Mouse (Mus musculus): Measurements from ENCODE around the gene Rnf123. TPM values are rescaled to one million over a fixed set of nuclear protein-coding genes. Genes with fewer than 3 reads are reported as not detected.

Gene Rnf123
- polyA plus RNA-seq, 1 experiment from 2014 or later = 20.3 TPM

DNA sequence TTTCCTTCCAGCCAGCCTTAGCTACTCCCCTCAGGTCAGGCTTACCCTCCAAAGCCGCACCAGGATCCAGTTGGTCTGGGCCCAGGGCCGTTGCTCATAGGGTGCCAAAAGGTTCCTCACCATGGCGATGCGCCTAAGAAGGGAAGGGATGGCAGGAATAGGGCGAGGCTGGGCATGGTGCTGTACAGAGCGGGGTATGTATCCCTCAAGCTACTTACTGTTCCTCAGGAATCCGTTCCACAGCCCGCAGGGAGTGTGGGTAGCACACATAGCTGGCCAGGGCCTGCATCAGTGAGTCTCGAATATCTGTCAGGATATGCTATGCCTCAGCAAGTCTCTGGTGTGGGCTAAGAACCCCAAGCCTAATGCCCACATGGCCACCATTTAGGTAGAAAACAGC, 24.9 kb downstream of the Rnf123 start:
- H3K4me2 ChIP-seq (ENCODE audit: low read depth, low read length) = no peak overlapping the region
- 92% methylated on average over 9 of the region's 9 CpGs for WGBS
- no peaks in the 10 kb centered on the region for H3K27me3 ChIP-seq (replicated peaks; ENCODE audit: control insufficient read depth, insufficient read depth, low read length)
- H3K4me1 ChIP-seq (ENCODE audit: control insufficient read depth, insufficient read depth, low read length) = peaks cover 8% of the 10 kb centered on the region
- no peaks in the 10 kb centered on the region for H3K9me3 ChIP-seq (ENCODE audit: control insufficient read depth, low read length)
- ATAC-seq = no peak
- H3K4me3 ChIP-seq (ENCODE audit: low read length) = no peak overlapping the region
- H3K27ac ChIP-seq (ENCODE audit: low read length) = no peak overlapping the region
- no peak overlapping the region for H3K9ac ChIP-seq (ENCODE audit: low read depth, low read length)
- H3K36me3 ChIP-seq (ENCODE audit: control insufficient read depth, insufficient read depth, low read length) = peaks cover 16% of the 10 kb centered on the region

DNA sequence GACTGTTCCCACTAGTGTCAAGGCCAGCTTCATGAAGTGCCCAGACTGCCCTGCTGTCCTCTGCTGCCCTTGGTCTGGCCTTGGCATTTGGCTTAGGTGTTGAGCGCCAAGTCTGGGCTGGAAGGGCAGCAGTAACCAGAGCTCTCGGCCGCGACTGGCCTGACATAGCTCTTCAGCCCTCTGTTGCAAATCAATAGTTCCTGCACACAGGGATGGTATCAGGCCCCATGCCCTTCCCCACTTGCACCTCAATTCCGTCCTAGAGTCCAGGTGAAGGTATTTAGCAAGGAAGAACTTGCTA, 25.9 kb downstream of the Rnf123 start:
- ATAC-seq = no peak
- H3K4me3 ChIP-seq (ENCODE audit: low read length) = no peak overlapping the region
- H3K9ac ChIP-seq (ENCODE audit: low read depth, low read length) = no peak overlapping the region
- no peaks in the 10 kb centered on the region for H3K27me3 ChIP-seq (replicated peaks; ENCODE audit: control insufficient read depth, insufficient read depth, low read length)
- H3K4me1 ChIP-seq (ENCODE audit: control insufficient read depth, insufficient read depth, low read length) = peaks cover 16% of the 10 kb centered on the region
- WGBS = 94% methylated on average over 5 of the region's 5 CpGs
- peaks cover 16% of the 10 kb centered on the region for H3K36me3 ChIP-seq (ENCODE audit: control insufficient read depth, insufficient read depth, low read length)
- H3K27ac ChIP-seq (ENCODE audit: low read length) = no peak overlapping the region
- H3K4me2 ChIP-seq (ENCODE audit: low read depth, low read length) = no peak overlapping the region
- no peaks in the 10 kb centered on the region for H3K9me3 ChIP-seq (ENCODE audit: control insufficient read depth, low read length)

DNA sequence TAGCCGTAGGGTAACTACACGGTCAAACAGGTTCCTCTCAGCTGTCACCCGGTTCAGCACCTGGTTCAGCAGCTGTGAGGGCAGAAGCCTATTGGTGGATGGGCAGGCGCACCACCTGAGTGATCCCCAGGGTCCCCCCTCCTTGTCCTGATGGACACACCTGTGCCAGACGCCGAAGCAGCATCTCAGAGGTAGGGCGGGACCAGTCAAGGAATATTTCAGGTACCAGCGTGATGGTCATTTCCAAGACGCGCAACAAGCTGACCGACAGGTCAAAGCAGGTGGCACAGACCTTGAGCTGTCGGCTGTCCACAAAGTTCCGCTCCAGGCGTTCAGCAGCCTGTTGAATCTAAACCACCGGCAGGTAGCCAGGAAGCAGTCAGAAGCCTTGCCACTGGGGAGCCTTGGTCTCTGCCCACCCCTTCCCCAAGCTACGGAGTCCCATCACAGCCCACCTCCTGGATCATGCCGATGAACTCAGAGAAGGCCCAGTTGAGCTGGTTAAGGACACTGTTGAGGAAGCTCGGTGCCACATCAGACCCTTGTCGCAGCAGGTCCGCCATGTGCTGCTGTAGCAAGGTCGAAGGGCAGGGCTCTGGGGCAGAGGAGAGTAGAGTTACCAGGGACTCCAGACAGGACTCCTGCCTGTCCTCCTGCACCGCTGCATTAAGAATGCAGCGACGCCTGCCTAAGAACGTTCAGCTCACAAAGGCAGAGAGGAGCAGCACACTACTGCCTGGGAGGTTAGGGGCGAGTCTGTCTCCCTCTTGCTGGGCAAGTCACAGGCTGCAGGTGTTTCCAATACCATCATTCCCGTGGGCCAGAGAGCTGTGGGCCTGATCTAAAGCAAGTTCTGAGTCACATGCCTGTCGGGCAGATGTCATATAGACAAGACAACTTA, 26.5 kb downstream of the Rnf123 start:
- Histone ChIP-seq H3K9ac (ENCODE audit: low read depth, low read length) (no peak overlapping the region), H3K27me3 (replicated peaks; ENCODE audit: control insufficient read depth, insufficient read depth, low read length) (no peaks in the 10 kb centered on the region), H3K36me3 (ENCODE audit: control insufficient read depth, insufficient read depth, low read length) (peaks cover 20% of the 10 kb centered on the region), H3K4me3 (ENCODE audit: low read length) (no peak overlapping the region), H3K9me3 (ENCODE audit: control insufficient read depth, low read length) (no peaks in the 10 kb centered on the region), H3K4me2 (ENCODE audit: low read depth, low read length) (no peak overlapping the region), H3K27ac (ENCODE audit: low read length) (no peak overlapping the region), H3K4me1 (ENCODE audit: control insufficient read depth, insufficient read depth, low read length) (peaks cover 19% of the 10 kb centered on the region)
- WGBS = 81% methylated on average over 28 of the region's 28 CpGs
- ATAC-seq = no peak

DNA sequence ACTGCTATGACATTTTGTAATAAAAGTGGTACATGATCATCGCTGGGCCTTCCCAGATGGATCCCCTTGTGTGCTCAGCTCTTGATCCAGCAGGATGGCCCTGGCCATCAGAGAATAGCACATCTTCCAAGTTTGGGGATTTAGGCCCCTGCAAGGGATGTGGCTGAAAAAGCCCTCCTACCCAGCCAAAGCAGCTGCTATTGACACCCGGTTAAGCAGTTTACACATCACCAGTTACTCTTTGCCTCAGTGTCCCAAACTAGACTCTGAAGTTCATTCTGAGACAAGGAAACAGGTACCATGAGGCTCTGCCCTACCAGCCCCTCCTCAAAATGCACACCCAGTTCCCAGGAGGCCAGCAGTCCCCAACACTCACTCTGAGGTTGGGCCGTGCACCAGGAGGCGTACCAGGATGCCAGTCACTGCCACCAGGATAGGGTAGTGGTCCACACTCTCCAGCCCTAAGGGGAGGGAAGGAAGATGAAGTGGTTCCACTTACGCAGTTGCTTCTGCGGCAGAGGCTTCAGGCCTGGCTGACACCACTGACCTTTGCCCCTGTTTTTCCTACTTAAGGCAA, 27.4 kb downstream of the Rnf123 start:
- no peak overlapping the region for H3K4me3 ChIP-seq (ENCODE audit: low read length)
- H3K27ac ChIP-seq (ENCODE audit: low read length) = no peak overlapping the region
- no peak for ATAC-seq
- no peak overlapping the region for H3K9ac ChIP-seq (ENCODE audit: low read depth, low read length)
- no peaks in the 10 kb centered on the region for H3K27me3 ChIP-seq (replicated peaks; ENCODE audit: control insufficient read depth, insufficient read depth, low read length)
- no peaks in the 10 kb centered on the region for H3K9me3 ChIP-seq (ENCODE audit: control insufficient read depth, low read length)
- H3K4me1 ChIP-seq (ENCODE audit: control insufficient read depth, insufficient read depth, low read length) = peaks cover 23% of the 10 kb centered on the region
- peaks cover 28% of the 10 kb centered on the region for H3K36me3 ChIP-seq (ENCODE audit: control insufficient read depth, insufficient read depth, low read length)
- 85% methylated on average over 6 of the region's 6 CpGs for WGBS
- no peak overlapping the region for H3K4me2 ChIP-seq (ENCODE audit: low read depth, low read length)

GRCm38 (mm10) chr9:108055061-108055460, 28.1 kb downstream of the Rnf123 start:
- Histone ChIP-seq H3K9me3 (ENCODE audit: control insufficient read depth, low read length) (no peaks in the 10 kb centered on the region), H3K9ac (ENCODE audit: low read depth, low read length) (no peak overlapping the region), H3K4me3 (ENCODE audit: low read length) (no peak overlapping the region), H3K27ac (ENCODE audit: low read length) (no peak overlapping the region), H3K4me2 (ENCODE audit: low read depth, low read length) (no peak overlapping the region), H3K27me3 (replicated peaks; ENCODE audit: control insufficient read depth, insufficient read depth, low read length) (no peaks in the 10 kb centered on the region), H3K36me3 (ENCODE audit: control insufficient read depth, insufficient read depth, low read length) (peaks cover 34% of the 10 kb centered on the region), H3K4me1 (ENCODE audit: control insufficient read depth, insufficient read depth, low read length) (peaks cover 28% of the 10 kb centered on the region)
- ATAC-seq = no peak
- 77% methylated on average over 1 of the region's 1 CpGs for WGBS

DNA sequence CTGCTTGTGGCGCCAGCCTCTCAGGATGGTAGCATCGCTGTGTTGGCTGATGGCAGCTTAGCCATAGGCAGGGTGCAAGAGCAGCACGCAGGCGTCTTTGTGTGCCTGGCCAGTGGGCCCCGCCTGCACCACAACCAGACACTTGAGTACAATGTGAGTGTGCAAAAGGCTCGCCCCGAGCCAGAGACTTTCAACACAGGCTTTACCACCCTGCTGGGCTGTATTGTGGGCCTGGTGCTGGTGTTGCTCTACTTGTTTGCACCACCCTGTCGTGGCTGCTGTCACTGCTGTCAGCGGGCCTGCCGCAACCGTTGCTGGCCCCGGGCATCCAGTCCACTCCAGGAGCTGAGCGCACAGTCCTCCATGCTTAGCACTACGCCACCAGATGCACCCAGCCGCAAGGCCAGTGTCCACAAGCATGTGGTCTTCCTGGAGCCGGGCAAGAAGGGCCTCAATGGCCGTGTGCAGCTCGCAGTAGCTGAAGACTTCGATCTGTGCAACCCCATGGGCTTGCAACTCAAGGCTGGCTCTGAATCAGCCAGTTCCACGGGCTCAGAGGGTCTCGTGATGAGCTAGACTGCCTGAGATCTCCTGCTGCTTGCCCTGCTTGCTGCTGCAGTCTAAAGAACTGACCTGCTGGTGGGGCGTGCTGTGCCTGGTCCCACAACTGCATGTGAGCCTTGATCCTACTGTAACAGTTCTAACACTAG, 28.7 kb downstream of the Rnf123 start:
- Histone ChIP-seq H3K4me1 (ENCODE audit: control insufficient read depth, insufficient read depth, low read length) (peaks cover 31% of the 10 kb centered on the region), H3K27ac (ENCODE audit: low read length) (peak overlapping the region; percentile 16; the same call in 1 of the 2 replicates), H3K9ac (ENCODE audit: low read depth, low read length) (peak overlapping the region; percentile 31; the same call in 1 of the 2 replicates), H3K27me3 (replicated peaks; ENCODE audit: control insufficient read depth, insufficient read depth, low read length) (no peaks in the 10 kb centered on the region), H3K9me3 (ENCODE audit: control insufficient read depth, low read length) (no peaks in the 10 kb centered on the region), H3K4me2 (ENCODE audit: low read depth, low read length) (no peak overlapping the region), H3K4me3 (ENCODE audit: low read length) (no peak overlapping the region), H3K36me3 (ENCODE audit: control insufficient read depth, insufficient read depth, low read length) (peaks cover 34% of the 10 kb centered on the region)
- no peak for ATAC-seq
- 89% methylated on average over 22 of the region's 22 CpGs for WGBS

- Histone ChIP-seq H3K4me3 (ENCODE audit: low read length) (no peak overlapping the region), H3K27ac (ENCODE audit: low read length) (peak overlapping the region; percentile 70), H3K27me3 (replicated peaks; ENCODE audit: control insufficient read depth, insufficient read depth, low read length) (no peaks in the 10 kb centered on the region), H3K36me3 (ENCODE audit: control insufficient read depth, insufficient read depth, low read length) (peaks cover 28% of the 10 kb centered on the region), H3K9me3 (ENCODE audit: control insufficient read depth, low read length) (no peaks in the 10 kb centered on the region), H3K4me2 (ENCODE audit: low read depth, low read length) (no peak overlapping the region), H3K9ac (ENCODE audit: low read depth, low read length) (peak overlapping the region; percentile 63), H3K4me1 (ENCODE audit: control insufficient read depth, insufficient read depth, low read length) (peaks cover 31% of the 10 kb centered on the region)
- WGBS = 83% methylated on average over 15 of the region's 15 CpGs
- ATAC-seq = no peak
These were observed 29.4 kb downstream of the Rnf123 start for GRCm38 (mm10) chr9:108053665-108054225.

DNA sequence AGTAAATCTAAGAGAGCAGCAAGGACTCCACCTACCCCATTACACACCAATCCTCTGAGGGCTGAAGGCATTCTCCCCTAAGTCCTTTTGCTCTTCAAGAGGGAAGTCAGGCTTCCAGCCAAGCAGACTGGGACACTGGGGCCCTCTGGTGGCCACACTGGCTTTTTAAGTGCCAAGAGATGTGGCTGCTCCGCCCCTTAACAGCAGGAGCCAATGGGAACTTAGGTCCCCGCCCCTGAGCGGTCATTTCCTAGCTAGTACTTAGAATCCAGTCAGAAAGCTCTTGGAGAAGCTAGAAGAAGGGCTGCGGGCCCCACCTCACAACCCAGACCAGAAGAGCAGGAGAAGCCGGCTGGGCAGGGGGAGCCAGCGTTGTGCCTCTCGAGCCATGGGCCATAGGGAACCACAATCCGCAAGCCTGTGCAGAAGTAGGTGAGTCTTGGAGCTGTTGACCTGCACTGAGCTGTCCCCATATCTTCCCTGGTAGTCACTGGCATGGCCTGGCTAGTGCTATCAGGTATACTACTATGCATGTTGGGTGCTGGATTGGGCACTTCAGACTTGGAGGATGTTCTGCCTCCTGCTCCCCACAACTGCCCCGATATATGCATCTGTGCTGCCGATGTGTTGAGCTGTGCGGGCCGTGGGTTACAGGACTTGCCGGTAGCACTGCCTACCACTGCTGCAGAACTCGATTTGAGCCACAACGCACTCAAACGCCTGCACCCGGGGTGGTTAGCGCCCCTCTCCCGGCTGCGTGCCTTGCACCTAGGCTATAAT, 30.1 kb downstream of the Rnf123 start, which contains the start of gene Amigo3:
Amigo3 (plus strand) TSS at position 275 of the 780 bp plus-strand sequence.
- H3K9ac ChIP-seq (ENCODE audit: low read depth, low read length) = peak within 1 kb of the TSS; percentile 82
- H3K36me3 ChIP-seq (ENCODE audit: control insufficient read depth, insufficient read depth, low read length) = peaks cover 28% of the 10 kb centered on the region

More for the DNA sequence above, 30.1 kb downstream of the Rnf123 start, which contains the start of gene Amigo3:
- no peaks in the 10 kb centered on the region for H3K9me3 ChIP-seq (ENCODE audit: control insufficient read depth, low read length)
- H3K27ac ChIP-seq (ENCODE audit: low read length) = peak within 1 kb of the TSS; percentile 70
- H3K4me1 ChIP-seq (ENCODE audit: control insufficient read depth, insufficient read depth, low read length) = peaks cover 36% of the 10 kb centered on the region
- H3K27me3 ChIP-seq (replicated peaks; ENCODE audit: control insufficient read depth, insufficient read depth, low read length) = no peaks in the 10 kb centered on the region
- peak within 1 kb of the TSS; percentile 56 for H3K4me2 ChIP-seq (ENCODE audit: low read depth, low read length)
- WGBS = 55% methylated on average over 20 of the region's 20 CpGs
- peak within 1 kb of the TSS; percentile 31 for H3K4me3 ChIP-seq (ENCODE audit: low read length)
- peak; percentile 45 for ATAC-seq

All from intestine, embryonic 16.5 days (tissue).